Mouse (Mus musculus) cortical plate, adult 2 months (tissue): ENCODE results near the gene Rfx1.

Experiments
- CTCF ChIP-seq: fragments of 200-500 bp; IDR thresholded peaks from 2 replicates; pipeline ENCODE4 v1.5.1; 2011; ENCODE audit warnings: mild to moderate bottlenecking, control low read depth, low read length; ENCODE audit not compliant: insufficient read depth; ENCODE audit errors: extremely low read depth
- POLR2A ChIP-seq: fragments of 200-500 bp; IDR thresholded peaks from 2 replicates; pipeline ENCODE4 v1.6.1; 2011; ENCODE audit warnings: mild to moderate bottlenecking, low read length, control low read depth; ENCODE audit not compliant: insufficient read depth; ENCODE audit errors: extremely low read depth

GRCm38 (mm10) chr8:84103601-84104000 is 37.0 kb downstream of the Rfx1 start:
- TF ChIP-seq POLR2A (no peak), CTCF (no peak)
